Comparison of ENCODE assay signal across 9 mouse cellular contexts in the genomic region with DNA sequence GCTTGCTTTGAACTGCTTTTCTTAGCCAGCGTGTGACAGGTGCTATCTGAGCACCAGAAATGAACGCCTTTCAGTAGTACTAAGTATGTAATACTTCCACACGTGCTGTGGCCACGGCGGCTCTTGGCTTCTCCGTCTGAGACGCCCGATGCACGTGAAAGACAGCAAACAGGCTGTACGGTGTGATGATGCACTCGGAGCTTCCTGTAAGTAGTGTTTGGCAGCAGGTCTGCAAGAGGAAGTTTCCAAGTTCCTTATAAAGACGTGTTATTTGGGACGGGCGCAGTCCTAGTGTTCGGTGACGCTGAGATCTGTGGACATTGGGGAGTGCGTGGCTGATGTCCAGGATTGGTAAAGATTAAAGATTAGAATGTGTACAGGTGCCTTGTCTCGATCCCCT. TPM values are rescaled to one million over a fixed set of nuclear protein-coding genes. Genes with fewer than 3 reads are reported as not detected.
DNase-seq lines count a peak whose midpoint lies in the region; ATAC-seq and TF ChIP-seq lines count a peak whose summit lies in the region.
"Had no signal": no experiment of that assay in that cellular context is flagged by ENCODE, and none has a peak within 500 bp of the region (broad histone marks: within the 10 kb centered on the region; RNA-seq: fewer than 3 reads in every experiment).

No protein-coding gene starts in this region.

- no peak for TF ChIP-seq CTCF in midbrain, postnatal 0 days (IDR thresholded peaks at IDR 0.05)

- peak overlapping the region; percentile 45 for H3K4me2 ChIP-seq in heart, embryonic 11.5 days
- no peak overlapping the region for H3K4me2 ChIP-seq in midbrain, postnatal 0 days (ENCODE audit: low read depth, low read length, poor library complexity, severe bottlenecking)

- 50% methylated on average over 18 of the region's 18 CpGs for WGBS in heart, embryonic 11.5 days (ENCODE audit: insufficient replicate concordance)
- WGBS in midbrain, postnatal 0 days: 61% methylated on average over 18 of the region's 18 CpGs

- H3K36me3 ChIP-seq in heart, embryonic 11.5 days (ENCODE audit: control insufficient read depth, insufficient read depth, low read length): no peaks in the 10 kb centered on the region
- peaks cover 2% of the 10 kb centered on the region for H3K36me3 ChIP-seq in megakaryocyte, embryonic 14.5 days (replicated peaks; ENCODE audit: low read length)
- H3K36me3 ChIP-seq in midbrain, postnatal 0 days (ENCODE audit: insufficient read depth, low read length): no peaks in the 10 kb centered on the region

- no peak overlapping the region for H3K9ac ChIP-seq in heart, embryonic 11.5 days (ENCODE audit: low read depth, low read length)
- H3K9ac ChIP-seq in midbrain, postnatal 0 days (replicated peaks; ENCODE audit: low read length, poor library complexity, severe bottlenecking): no peak overlapping the region

- no peak overlapping the region for H3K27ac ChIP-seq in heart, embryonic 11.5 days (ENCODE audit: low read depth, low read length)
- no peak overlapping the region for H3K27ac ChIP-seq in midbrain, postnatal 0 days (ENCODE audit: low read depth, low read length)

- no peaks in the 10 kb centered on the region for H3K9me3 ChIP-seq in heart, embryonic 11.5 days (replicated peaks; ENCODE audit: control insufficient read depth, low read length)
- no peaks in the 10 kb centered on the region for H3K9me3 ChIP-seq in megakaryocyte, embryonic 14.5 days
- no peaks in the 10 kb centered on the region for H3K9me3 ChIP-seq in midbrain, postnatal 0 days (ENCODE audit: low read length)

- H3K27me3 ChIP-seq in heart, embryonic 11.5 days (ENCODE audit: control insufficient read depth, insufficient read depth, low read length): no peaks in the 10 kb centered on the region
- no peaks in the 10 kb centered on the region for H3K27me3 ChIP-seq in megakaryocyte, embryonic 14.5 days (replicated peaks)
- H3K27me3 ChIP-seq in midbrain, postnatal 0 days (ENCODE audit: insufficient read depth, low read length): no peaks in the 10 kb centered on the region

- peaks cover 70% of the 10 kb centered on the region for H3K4me1 ChIP-seq in heart, embryonic 11.5 days (ENCODE audit: control insufficient read depth, insufficient read depth, low read length)
- peaks cover 86% of the 10 kb centered on the region for H3K4me1 ChIP-seq in megakaryocyte, embryonic 14.5 days
- H3K4me1 ChIP-seq in midbrain, postnatal 0 days (ENCODE audit: insufficient read depth, low read length): peaks cover 8% of the 10 kb centered on the region; the same call in 1 of the 2 replicates

- DNase-seq in heart, adult 18-20 months: peak; percentile 56 to 58
- no peak for DNase-seq in heart, postnatal 4 days
- peak; percentile 70 for DNase-seq in CD4-positive, CD25-positive, alpha-beta regulatory T cell, adult 2 months (ENCODE audit: low read depth, low spot score)
- DNase-seq in midbrain, postnatal 0 days (ENCODE audit: low spot score): no peak
- DNase-seq in right cerebral cortex, adult 18-20 months: no peak
- DNase-seq in cerebellum, postnatal 25 days: no peak
- DNase-seq: gastrocnemius, postnatal 10 days had no signal

- no peak for ATAC-seq in heart, embryonic 11.5 days (replicated peaks; ENCODE audit: insufficient number of reproducible peaks, low FRiP score, low TSS enrichment)
- no peak for ATAC-seq in midbrain, postnatal 0 days (ENCODE audit: low FRiP score)

- H3K4me3 ChIP-seq in heart, embryonic 11.5 days (ENCODE audit: low read depth, low read length): no peak overlapping the region
- peak overlapping the region; percentile 38 for H3K4me3 ChIP-seq in megakaryocyte, embryonic 14.5 days (replicated peaks)
- no peak overlapping the region for H3K4me3 ChIP-seq in midbrain, postnatal 0 days (ENCODE audit: low read depth, low read length)

RNA-seq across cellular contexts. Expression of gene Igf1r, which starts 5.4 kb away (rescaled TPM):
- 10 to 100 TPM; 10.1 to 15.5 TPM for total RNA-seq in heart, adult 18-20 months (2021)
- 10 to 100 TPM; 53.5 to 58.5 TPM for total RNA-seq in heart, postnatal 4 days (2021)
- polyA plus RNA-seq in heart, embryonic 11.5 days (2014; fragmentation: Nextera tagmentation; extraction: Ambion mirVana): 16.1 and 19.3 TPM in 2 replicates
- 8.7 and 14.2 TPM in 2 replicates for polyA plus RNA-seq in megakaryocyte, embryonic 14.5 days (2012; ENCODE audit: insufficient read depth, low replicate concordance)
- total RNA-seq in midbrain, postnatal 0 days (2014; rRNA removed): 39.2 and 40.3 TPM in 2 replicates
- 10.3 and 12.1 TPM in 2 replicates for polyA plus RNA-seq in midbrain, postnatal 0 days (2015; fragmentation: Nextera tagmentation; extraction: Ambion mirVana)

Comparison
In these comparisons a context has a peak if more than half of its experiments do, and no peak if none do; other contexts are left out.
1. DNase-seq: peak in heart, adult 18-20 months (2 of 2) and CD4-positive, CD25-positive, alpha-beta regulatory T cell, adult 2 months (single experiment); none in heart, postnatal 4 days (single experiment), midbrain, postnatal 0 days (single experiment), right cerebral cortex, adult 18-20 months (single experiment) and cerebellum, postnatal 25 days (0 of 2).